Mouse (Mus musculus) forebrain, embryonic 12.5 days (tissue): ENCODE data around the gene Clec1a. TPM values are rescaled to one million over a fixed set of nuclear protein-coding genes. Genes with fewer than 3 reads are reported as not detected.
"Not testable (repeated sequence)": the region's sequence is repeated elsewhere in the genome, so short reads cannot be mapped to it uniquely, and the experiment has no call there.

ENCODE experiments used
- ATAC-seq: fragments of 200-750 bp; cut with Nextera tagmentation; 2 replicates; pipeline ENCODE4 v1.8.0; 2017; ENCODE audit warnings: moderate TSS enrichment; ENCODE audit not compliant: low FRiP score
- H3K27ac ChIP-seq: fragments of 300-500 bp; sonication (generic); 2 replicates; pipeline ENCODE4 v1.5.1; 2016; ENCODE audit warnings: mild to moderate bottlenecking
- H3K27me3 ChIP-seq: fragments of 300-500 bp; sonication (generic); 2 replicates; pipeline ENCODE4 v1.6.1; 2016; ENCODE audit warnings: mild to moderate bottlenecking
- H3K36me3 ChIP-seq: fragments of 300-500 bp; sonication (generic); replicated peaks from 2 replicates; pipeline ENCODE4 v1.6.1; 2016; ENCODE audit warnings: mild to moderate bottlenecking
- H3K4me1 ChIP-seq: fragments of 300-500 bp; sonication (generic); 2 replicates; pipeline ENCODE4 v1.6.1; 2016
- H3K4me2 ChIP-seq: fragments of 300-500 bp; sonication (generic); 2 replicates; pipeline ENCODE4 v1.6.1; 2016; ENCODE audit warnings: mild to moderate bottlenecking, moderate library complexity
- H3K4me3 ChIP-seq: fragments of 300-500 bp; sonication (generic); replicated peaks from 2 replicates; pipeline ENCODE4 v1.5.1; 2016; ENCODE audit warnings: mild to moderate bottlenecking
- H3K9ac ChIP-seq: fragments of 300-500 bp; sonication (generic); 2 replicates; pipeline ENCODE4 v1.6.1; 2016; ENCODE audit warnings: mild to moderate bottlenecking
- H3K9me3 ChIP-seq: fragments of 300-500 bp; sonication (generic); 2 replicates; pipeline ENCODE4 v1.6.1; 2016
- WGBS: fragments of 180-500 bp; shearing (Covaris S2); methylation state at CpG from one replicate; pipeline ENCODE4 v1.1.7; 2016; 5-methylcytosine and 5-hydroxymethylcytosine counted together
- polyA plus RNA-seq: library from polyadenylated mRNA; unstranded; fragments of >200 nt; fragmentation: Nextera tagmentation; extraction: Ambion mirVana; gene quantifications from 2 replicates; pipeline ENCODE4 v1.2.1, GENCODE M21; 2016

Gene Clec1a
- polyA plus RNA-seq: 1.2 TPM in 2 replicates

DNA sequence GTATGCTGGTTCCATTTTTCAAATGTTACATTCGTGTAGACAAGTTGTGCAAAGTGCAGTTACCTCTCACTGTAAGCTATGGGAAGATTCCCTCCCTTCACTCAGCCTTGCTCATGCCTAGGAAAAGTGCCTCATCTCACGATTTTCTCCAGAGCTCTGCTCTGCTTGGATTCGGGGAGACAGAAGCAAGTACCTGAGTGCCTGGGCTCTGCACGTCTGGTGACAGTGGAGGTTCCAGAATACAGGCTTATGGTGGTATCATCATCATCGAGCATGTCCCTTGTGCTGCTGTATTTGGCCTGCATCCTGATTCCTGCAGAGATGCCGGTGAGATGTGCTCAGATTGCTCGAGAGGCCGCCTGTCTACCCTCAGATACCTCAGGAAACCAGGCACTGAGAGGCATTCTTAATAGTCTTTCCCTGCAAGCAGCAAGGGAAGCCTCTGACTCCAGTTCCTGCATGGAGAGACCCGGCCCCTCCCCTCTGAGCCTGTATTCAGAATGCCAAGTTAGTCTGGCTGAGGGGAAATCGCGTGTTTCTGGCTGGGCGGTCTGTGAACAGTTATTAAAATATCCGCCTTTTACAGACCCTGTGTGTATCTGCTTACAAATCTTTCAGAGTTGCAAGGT, at the start of gene Clec1a:
Clec1a (minus strand) TSS at position 590 of the 629 bp plus-strand sequence.
- H3K4me1 ChIP-seq: no peaks in the 10 kb centered on the region
- H3K4me2 ChIP-seq: no peak within 1 kb of the TSS
- 67% methylated on average over 13 of the region's 13 CpGs for WGBS
- no peak for ATAC-seq
- no peak within 1 kb of the TSS for H3K27ac ChIP-seq
- no peaks in the 10 kb centered on the region for H3K27me3 ChIP-seq
- no peak within 1 kb of the TSS for H3K4me3 ChIP-seq
- no peaks in the 10 kb centered on the region for H3K9me3 ChIP-seq
- H3K9ac ChIP-seq: no peak within 1 kb of the TSS
- no peaks in the 10 kb centered on the region for H3K36me3 ChIP-seq

DNA sequence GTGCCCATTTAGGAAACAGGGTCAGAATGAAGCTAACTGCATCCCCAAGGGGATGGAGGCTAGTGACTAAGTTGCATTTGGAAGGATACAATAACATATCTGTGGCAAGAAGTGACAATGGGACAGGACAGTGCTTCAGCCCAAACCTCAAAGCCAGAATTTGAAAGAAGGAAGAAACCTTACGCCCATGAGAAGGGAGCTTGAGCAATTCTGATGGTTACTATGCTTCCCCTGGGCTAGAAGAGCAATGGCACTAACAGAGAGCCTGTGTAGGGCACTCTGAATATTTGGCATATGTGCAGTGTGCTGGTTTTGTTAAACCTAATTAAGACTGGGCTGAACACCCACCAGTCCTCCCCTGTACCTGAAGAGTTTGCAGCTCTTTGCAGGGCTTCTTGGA, 47.7 kb upstream of the Clec1a start:
- not testable (repeated sequence) for H3K27ac ChIP-seq, ATAC-seq, H3K27me3 ChIP-seq, H3K4me3 ChIP-seq, H3K36me3 ChIP-seq, H3K9me3 ChIP-seq, H3K4me1 ChIP-seq, H3K9ac ChIP-seq, H3K4me2 ChIP-seq
- WGBS: 91% methylated on average over 1 of the region's 1 CpGs

DNA sequence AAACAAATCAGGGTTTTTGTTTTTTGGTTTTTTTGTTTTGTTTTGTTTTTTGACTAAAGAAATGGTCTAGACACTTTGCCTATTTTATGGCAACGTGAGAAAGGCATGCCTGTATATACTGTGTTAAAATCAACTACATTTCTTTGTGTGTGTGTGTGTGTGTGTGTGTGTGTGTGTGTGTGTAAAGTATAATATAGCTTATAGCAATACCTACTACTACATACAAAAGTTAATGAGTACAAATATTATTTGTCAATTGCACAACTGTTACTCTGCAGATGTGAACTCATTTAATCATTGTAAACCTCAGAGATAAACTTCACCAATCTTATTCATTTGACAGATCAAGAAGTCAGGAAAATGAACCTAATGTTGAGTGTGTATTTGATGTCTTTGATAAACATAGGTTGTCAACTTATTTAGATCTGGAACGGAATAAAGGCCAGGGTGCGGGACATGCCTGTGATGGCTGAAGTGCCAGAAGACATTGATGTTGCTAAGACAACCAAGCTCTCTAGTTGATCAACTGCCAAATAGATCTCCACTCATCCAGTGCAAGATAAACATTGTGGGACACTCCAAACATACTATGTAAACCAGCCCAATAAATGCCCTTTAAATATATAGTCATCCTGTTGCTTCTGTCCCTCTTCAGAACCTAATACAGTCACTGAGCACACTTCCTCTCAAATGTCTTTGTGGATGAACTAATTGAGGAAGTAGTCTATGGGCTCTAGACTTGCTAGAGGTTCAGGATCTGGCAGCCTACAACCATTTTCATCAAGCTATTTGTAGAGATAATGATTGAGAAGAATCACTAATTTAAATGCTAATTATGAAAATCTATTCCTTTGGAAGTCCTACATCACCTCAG, 45.8 kb upstream of the Clec1a start:
- no peak overlapping the region for H3K4me3 ChIP-seq
- no peak for ATAC-seq
- no peaks in the 10 kb centered on the region for H3K36me3 ChIP-seq
- no peaks in the 10 kb centered on the region for H3K27me3 ChIP-seq
- no peak overlapping the region for H3K27ac ChIP-seq
- no peak overlapping the region for H3K9ac ChIP-seq
- whole genome bisulfite sequencing: 94% methylated on average over 3 of the region's 3 CpGs
- H3K9me3 ChIP-seq: no peaks in the 10 kb centered on the region
- no peaks in the 10 kb centered on the region for H3K4me1 ChIP-seq
- H3K4me2 ChIP-seq: no peak overlapping the region

DNA sequence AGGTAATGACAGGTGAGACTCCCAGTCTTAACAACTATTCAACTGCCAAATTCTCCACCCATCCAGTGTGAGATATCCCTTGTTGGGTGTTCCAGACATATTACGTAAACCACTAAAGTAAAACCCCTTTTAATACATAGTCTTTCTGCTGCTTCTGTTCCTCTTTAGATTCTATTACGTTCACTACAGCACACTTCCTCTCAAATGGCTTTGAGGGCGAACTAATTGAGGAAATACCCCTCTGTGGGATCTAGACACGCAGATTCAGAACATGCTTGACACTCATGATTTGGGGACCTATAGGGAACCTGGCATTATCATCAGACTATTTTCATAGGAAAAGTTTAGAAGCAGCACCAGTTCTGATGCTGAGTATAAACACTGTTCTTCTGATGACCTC, 43.1 kb upstream of the Clec1a start:
- no peak for ATAC-seq

DNA sequence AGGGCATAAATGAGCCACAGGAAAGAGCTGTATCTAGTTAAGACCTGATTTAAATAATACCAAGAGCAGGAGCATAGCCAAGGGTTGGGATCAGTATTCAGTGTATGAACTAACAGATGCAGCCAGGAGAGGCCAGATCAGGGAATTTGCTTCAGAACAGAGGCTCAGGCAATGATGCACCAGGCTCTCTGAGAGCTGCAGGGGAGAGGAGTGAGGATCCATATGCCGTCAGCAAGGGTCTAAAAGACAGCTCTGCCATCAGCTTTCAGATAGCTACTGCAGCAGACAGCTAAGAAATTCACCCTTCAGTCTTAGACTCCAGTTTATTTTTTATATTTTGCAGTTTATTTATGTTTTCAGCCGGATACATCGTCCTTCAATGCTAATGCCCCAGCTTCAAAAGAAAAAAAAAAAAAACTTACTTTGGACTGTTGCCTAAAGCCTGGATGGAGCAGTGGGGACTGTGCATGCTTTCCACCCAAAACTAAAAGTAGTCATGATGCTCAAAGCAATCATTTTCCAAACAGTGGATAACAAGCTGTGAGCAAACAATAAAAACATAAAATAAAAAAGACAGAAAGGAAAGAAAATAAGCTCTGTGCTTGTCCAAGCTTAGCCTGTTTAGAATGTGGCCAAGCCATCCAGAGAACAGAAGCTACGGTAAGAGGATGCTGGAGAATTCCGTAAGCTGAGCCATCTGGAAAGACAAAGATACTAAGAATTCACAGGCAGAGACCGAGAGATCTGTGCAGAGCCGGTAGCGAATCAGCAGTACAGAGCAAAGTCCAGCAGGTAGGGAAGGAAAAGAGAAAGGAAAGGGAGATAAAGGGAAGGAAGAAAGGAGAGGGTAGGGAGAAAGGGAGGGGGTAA, 28.5 kb upstream of the Clec1a start:
- no peak overlapping the region for H3K4me2 ChIP-seq
- no peaks in the 10 kb centered on the region for H3K27me3 ChIP-seq
- no peak for ATAC-seq
- WGBS: 67% methylated on average over 8 of the region's 8 CpGs
- no peaks in the 10 kb centered on the region for H3K9me3 ChIP-seq
- no peaks in the 10 kb centered on the region for H3K4me1 ChIP-seq
- no peak overlapping the region for H3K27ac ChIP-seq
- H3K9ac ChIP-seq: no peak overlapping the region
- H3K4me3 ChIP-seq: no peak overlapping the region
- H3K36me3 ChIP-seq: no peaks in the 10 kb centered on the region

More for the DNA sequence above, 43.1 kb upstream of the Clec1a start:
- no peak overlapping the region for H3K27ac ChIP-seq
- no peaks in the 10 kb centered on the region for H3K9me3 ChIP-seq
- H3K9ac ChIP-seq: no peak overlapping the region
- no peak overlapping the region for H3K4me2 ChIP-seq
- 90% methylated on average over 4 of the region's 4 CpGs for WGBS
- H3K36me3 ChIP-seq: no peaks in the 10 kb centered on the region
- H3K4me1 ChIP-seq: no peaks in the 10 kb centered on the region
- no peak overlapping the region for H3K4me3 ChIP-seq
- H3K27me3 ChIP-seq: no peaks in the 10 kb centered on the region

DNA sequence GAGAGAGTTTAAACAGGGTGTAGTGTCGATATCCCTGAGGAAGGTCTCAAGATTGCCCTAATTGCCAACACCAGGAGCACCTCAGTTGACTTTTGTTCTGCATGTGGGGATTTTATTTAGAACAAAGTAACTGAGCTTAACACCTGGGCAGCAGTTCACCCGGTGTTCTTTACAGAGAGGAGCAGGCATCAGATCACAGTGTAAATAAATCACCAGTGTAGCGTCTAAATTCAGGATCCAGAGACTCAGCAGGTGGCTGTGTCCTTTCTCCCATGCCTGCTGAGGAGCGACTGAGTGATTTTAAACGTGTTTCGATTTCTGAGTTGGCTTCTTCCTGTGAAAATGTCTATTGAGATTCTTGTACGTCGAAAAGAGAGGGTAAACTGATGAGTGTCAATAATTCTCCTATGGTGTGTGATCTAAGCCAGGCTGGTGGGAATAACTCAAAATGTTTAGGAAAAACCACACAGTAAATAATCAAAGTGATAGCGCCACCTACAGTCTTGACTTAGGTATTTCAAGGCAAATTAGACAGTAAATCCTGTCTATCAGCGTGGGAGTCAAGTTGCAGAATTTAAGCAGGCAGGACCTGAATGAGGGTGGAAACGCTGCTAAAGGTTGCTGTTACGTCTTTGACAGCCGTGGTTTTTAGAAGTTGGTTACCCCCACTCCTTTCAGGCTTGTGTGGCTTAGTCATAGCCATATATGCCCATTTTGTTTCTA, 24.8 kb upstream of the Clec1a start:
- ATAC-seq: no peak
- Histone ChIP-seq H3K27ac (no peak overlapping the region), H3K4me3 (no peak overlapping the region), H3K27me3 (no peaks in the 10 kb centered on the region), H3K36me3 (no peaks in the 10 kb centered on the region), H3K4me1 (no peaks in the 10 kb centered on the region), H3K9ac (no peak overlapping the region), H3K9me3 (no peaks in the 10 kb centered on the region), H3K4me2 (no peak overlapping the region)
- WGBS: 39% methylated on average over 13 of the region's 13 CpGs

DNA sequence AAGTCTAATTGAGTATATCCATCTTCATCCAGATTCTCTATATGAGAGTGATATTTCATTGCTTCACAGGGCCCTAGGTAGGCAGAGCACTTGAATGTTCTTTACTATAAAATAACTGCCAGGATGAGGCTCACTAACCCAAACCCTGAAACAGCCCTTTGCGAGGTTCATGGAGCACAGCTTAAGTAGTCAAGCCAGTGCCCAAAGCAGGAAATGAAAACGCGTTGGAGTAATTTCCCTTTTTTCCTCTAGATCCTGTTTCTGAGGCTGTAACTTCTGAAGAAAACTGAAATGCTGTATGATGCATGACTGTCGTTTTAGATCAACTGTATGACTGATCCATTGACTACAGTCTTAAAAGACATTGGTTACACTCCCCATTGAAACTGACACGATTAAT, 20.8 kb upstream of the Clec1a start:
- H3K9me3 ChIP-seq: no peaks in the 10 kb centered on the region
- no peak overlapping the region for H3K27ac ChIP-seq
- H3K36me3 ChIP-seq: no peaks in the 10 kb centered on the region
- WGBS: 88% methylated on average over 5 of the region's 5 CpGs
- H3K4me2 ChIP-seq: no peak overlapping the region
- no peak for ATAC-seq
- no peak overlapping the region for H3K9ac ChIP-seq
- no peaks in the 10 kb centered on the region for H3K4me1 ChIP-seq
- H3K27me3 ChIP-seq: no peaks in the 10 kb centered on the region
- no peak overlapping the region for H3K4me3 ChIP-seq

DNA sequence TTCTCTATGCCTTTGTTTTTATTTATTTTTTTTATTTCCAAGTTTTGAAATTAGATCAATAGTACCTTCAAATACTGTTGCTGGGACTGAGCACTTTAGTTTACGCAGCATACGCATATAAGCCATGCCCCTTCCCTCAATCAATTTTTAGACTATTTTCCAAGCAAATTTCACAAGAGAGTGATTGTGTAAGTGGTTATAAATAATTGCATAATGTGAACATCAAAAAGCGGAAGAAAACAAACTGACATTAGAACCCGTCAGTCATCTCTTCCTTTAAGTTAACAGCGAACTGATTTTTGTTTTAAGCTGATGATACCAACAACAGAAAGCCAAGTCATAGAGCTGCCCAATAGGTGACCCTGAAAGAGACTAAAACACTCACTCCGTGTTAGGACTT, 19.6 kb upstream of the Clec1a start:
- H3K4me2 ChIP-seq: no peak overlapping the region
- H3K9ac ChIP-seq: no peak overlapping the region
- no peak overlapping the region for H3K27ac ChIP-seq
- 94% methylated on average over 6 of the region's 6 CpGs for WGBS
- no peak overlapping the region for H3K4me3 ChIP-seq
- no peaks in the 10 kb centered on the region for H3K27me3 ChIP-seq
- no peaks in the 10 kb centered on the region for H3K4me1 ChIP-seq
- no peaks in the 10 kb centered on the region for H3K9me3 ChIP-seq
- ATAC-seq: no peak
- no peaks in the 10 kb centered on the region for H3K36me3 ChIP-seq

DNA sequence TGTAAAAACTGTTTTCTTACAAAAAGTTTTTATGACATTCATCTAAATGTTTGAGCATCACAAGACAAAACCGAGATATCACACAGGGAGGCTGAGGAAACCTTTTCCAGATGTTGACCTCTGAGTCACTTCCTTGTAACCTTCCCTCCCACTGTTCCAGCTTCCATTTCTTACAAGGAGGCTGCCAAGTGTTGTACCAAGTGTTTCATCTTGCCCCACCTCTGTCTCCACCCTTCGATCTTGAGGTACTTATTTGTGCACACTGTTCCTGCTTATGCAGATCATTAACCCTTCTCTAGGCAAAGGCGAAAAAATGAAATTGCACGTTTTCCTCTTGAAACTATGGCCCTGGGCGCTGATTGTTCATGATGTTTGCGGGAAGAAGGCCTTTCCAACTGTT, 2.1 kb downstream of the Clec1a start:
- Histone ChIP-seq H3K4me2 (no peak overlapping the region), H3K27me3 (no peaks in the 10 kb centered on the region), H3K36me3 (no peaks in the 10 kb centered on the region), H3K27ac (no peak overlapping the region), H3K9me3 (no peaks in the 10 kb centered on the region), H3K9ac (no peak overlapping the region), H3K4me3 (no peak overlapping the region), H3K4me1 (no peaks in the 10 kb centered on the region)
- no peak for ATAC-seq
- 79% methylated on average over 6 of the region's 6 CpGs for WGBS

DNA sequence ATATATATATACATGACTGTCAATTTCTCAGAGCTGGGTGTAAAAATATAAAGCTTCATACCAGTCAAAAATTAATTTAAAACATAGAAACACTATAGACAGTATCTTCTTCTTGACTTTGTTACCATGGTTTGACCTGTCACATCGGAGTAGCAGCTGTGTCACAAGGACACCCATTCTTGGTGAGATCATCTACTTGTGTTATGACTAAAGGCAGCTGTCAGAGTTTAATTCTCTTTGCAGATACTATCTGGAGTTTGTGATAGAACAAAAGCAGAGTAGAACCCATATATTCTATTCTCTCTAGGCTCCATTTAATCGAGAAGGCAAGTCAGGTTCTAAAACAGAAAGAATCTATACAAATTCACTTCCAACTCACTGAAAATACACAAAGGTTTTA, 13.8 kb downstream of the Clec1a start:
- Histone ChIP-seq H3K27ac (no peak overlapping the region), H3K4me2 (no peak overlapping the region), H3K9ac (no peak overlapping the region), H3K27me3 (no peaks in the 10 kb centered on the region), H3K4me1 (no peaks in the 10 kb centered on the region), H3K4me3 (no peak overlapping the region), H3K36me3 (no peaks in the 10 kb centered on the region), H3K9me3 (no peaks in the 10 kb centered on the region)
- WGBS: 85% methylated on average over 2 of the region's 2 CpGs
- ATAC-seq: no peak

DNA sequence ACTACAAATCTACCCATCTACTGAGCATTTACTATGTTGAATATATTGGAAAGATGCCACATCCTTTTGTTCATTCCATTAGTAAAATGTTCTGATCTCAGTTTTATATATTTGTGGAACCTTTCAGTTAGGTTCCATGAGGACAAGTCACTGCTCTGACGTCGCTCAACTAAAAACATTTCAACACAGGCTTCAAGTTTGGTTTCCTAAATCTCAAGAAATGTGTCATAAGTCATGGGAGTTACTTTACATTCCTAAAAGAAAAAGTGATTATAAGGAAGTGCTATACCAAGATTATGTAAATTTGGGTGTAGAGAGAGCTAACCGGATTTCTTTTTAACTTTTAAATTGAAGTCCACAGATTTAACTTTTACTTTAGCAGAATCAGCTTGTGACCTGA, 15.8 kb downstream of the Clec1a start:
- WGBS: 83% methylated on average over 3 of the region's 3 CpGs
- no peaks in the 10 kb centered on the region for H3K36me3 ChIP-seq
- no peak overlapping the region for H3K9ac ChIP-seq
- no peaks in the 10 kb centered on the region for H3K4me1 ChIP-seq
- ATAC-seq: no peak
- no peaks in the 10 kb centered on the region for H3K9me3 ChIP-seq
- H3K27me3 ChIP-seq: no peaks in the 10 kb centered on the region
- H3K27ac ChIP-seq: no peak overlapping the region
- no peak overlapping the region for H3K4me2 ChIP-seq
- H3K4me3 ChIP-seq: no peak overlapping the region

DNA sequence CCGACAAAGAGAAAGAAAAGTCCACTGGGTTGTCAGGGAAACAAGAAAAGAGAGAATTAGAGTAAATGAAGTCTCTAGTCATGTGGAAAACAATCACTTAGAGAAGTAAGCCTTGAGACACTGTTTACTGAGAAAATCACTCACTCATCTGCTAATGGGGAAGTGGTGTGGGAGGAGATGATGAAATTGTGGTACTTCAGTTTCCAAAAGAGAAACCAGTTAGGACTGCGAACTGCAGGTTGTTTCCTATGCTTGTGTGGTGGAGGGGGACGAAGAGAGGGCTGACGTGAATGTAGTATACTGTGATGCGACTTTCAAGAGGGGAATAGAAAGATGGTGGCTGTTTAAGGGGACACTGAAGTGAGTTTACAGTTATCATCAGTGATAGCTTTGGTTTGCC, 17.6 kb downstream of the Clec1a start:
- Histone ChIP-seq H3K4me1 (no peaks in the 10 kb centered on the region), H3K27ac (no peak overlapping the region), H3K36me3 (no peaks in the 10 kb centered on the region), H3K27me3 (no peaks in the 10 kb centered on the region), H3K4me2 (no peak overlapping the region), H3K9me3 (no peaks in the 10 kb centered on the region), H3K4me3 (no peak overlapping the region), H3K9ac (no peak overlapping the region)
- ATAC-seq: no peak
- WGBS: 55% methylated on average over 5 of the region's 5 CpGs
